Mouse (Mus musculus): ENCODE data around the gene Vmn1r45. TPM values are rescaled to one million over a fixed set of nuclear protein-coding genes. Genes with fewer than 3 reads are reported as not detected.

Vmn1r45 gene
- polyA plus RNA-seq, 1 experiment from 2014 or later = not detected

Other genes starting within 250 kb of the Vmn1r45 start
- gene Vmn1r40, start 233.1 kb downstream of the Vmn1r45 start, polyA plus RNA-seq (2014; fragmentation: Nextera tagmentation; extraction: Ambion mirVana) = not detected in 2 replicates
- not detected in 2 replicates for gene Vmn1r41, start 199.8 kb downstream of the Vmn1r45 start, polyA plus RNA-seq (2014; fragmentation: Nextera tagmentation; extraction: Ambion mirVana)
- not detected in 2 replicates for gene Vmn1r42, start 64.2 kb downstream of the Vmn1r45 start, polyA plus RNA-seq (2014; fragmentation: Nextera tagmentation; extraction: Ambion mirVana)
- gene Vmn1r43, start 64.2 kb downstream of the Vmn1r45 start, polyA plus RNA-seq (2014; fragmentation: Nextera tagmentation; extraction: Ambion mirVana) = not detected in 2 replicates
- gene Vmn1r44, start 56.9 kb downstream of the Vmn1r45 start, polyA plus RNA-seq (2014; fragmentation: Nextera tagmentation; extraction: Ambion mirVana) = not detected in 2 replicates
- gene Vmn1r46, start 28.7 kb upstream of the Vmn1r45 start, polyA plus RNA-seq (2014; fragmentation: Nextera tagmentation; extraction: Ambion mirVana) = not detected in 2 replicates
- not detected in 2 replicates for gene Vmn1r47, start 75.5 kb upstream of the Vmn1r45 start, polyA plus RNA-seq (2014; fragmentation: Nextera tagmentation; extraction: Ambion mirVana)
- gene Vmn1r48, start 96.2 kb upstream of the Vmn1r45 start, polyA plus RNA-seq (2014; fragmentation: Nextera tagmentation; extraction: Ambion mirVana) = not detected in 2 replicates
- not detected in 2 replicates for gene Vmn1r49, start 137.9 kb upstream of the Vmn1r45 start, polyA plus RNA-seq (2014; fragmentation: Nextera tagmentation; extraction: Ambion mirVana)
- gene Vmn1r50, start 160.8 kb upstream of the Vmn1r45 start, polyA plus RNA-seq (2014; fragmentation: Nextera tagmentation; extraction: Ambion mirVana) = not detected in 2 replicates
- gene Vmn1r51, start 182.0 kb upstream of the Vmn1r45 start, polyA plus RNA-seq (2014; fragmentation: Nextera tagmentation; extraction: Ambion mirVana) = 0.05 TPM in 1 of 2 replicates, not detected in the other
- not detected in 2 replicates for gene Vmn1r52, start 234.2 kb upstream of the Vmn1r45 start, polyA plus RNA-seq (2014; fragmentation: Nextera tagmentation; extraction: Ambion mirVana)

Data from neural tube, embryonic 14.5 days (tissue).